Mouse (Mus musculus): ENCODE data around the gene Pkd2l1. TPM values are rescaled to one million over a fixed set of nuclear protein-coding genes. Genes with fewer than 3 reads are reported as not detected.

Pkd2l1 gene
- total RNA-seq (2023) = not detected

DNA sequence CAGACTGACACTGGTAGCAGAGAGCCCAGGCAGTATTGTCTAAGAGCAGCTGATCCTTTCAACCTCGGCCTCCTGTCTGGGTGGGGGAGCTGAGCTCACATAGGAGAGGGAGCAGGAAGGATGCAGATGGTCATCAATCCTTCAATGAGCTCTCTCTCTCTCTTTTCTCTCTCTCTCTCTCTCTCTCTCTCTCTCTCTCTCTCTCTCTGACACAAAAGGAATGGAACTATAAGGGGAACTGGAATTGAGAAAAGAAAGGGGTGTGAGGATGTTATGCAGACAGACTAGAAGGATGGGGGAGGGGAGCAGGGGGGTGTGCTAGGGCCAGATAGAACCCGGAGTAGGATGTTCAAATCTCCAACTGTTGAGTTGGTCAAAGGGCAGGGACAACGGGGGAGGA lies at the start of gene Pkd2l1:
Gene Pkd2l1 (minus strand): TSS at position 101 of the 400 bp plus-strand sequence.

DNA sequence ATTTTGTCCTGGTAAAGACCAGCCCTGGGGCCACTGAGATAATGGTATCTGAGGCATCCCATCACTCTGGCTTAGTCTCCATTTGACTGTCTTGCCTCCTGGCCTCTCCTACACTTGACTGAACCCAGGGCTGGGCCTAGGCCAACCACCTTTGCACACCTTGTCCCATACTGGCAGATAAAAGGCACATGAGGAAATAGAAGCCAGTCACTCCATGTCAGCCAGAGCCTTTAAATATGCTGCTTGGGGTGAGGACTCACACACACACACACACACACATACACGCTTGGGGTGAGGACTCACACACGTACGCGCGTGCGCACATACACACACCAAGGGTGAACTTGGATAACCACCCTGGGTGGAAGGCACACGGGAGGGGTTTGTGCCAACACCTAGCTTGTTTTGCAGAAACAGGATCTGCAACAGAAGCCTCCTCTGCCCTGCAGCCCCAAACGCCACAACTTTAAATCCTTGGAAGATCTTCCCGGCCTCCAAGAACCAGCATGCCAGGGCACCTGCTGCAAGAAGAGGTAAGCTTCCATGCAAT lies 10.8 kb upstream of the Pkd2l1 start, which contains the start of gene Scd3:
Gene Scd3 (plus strand): TSS at position 255 of the 550 bp plus-strand sequence.

DNA sequence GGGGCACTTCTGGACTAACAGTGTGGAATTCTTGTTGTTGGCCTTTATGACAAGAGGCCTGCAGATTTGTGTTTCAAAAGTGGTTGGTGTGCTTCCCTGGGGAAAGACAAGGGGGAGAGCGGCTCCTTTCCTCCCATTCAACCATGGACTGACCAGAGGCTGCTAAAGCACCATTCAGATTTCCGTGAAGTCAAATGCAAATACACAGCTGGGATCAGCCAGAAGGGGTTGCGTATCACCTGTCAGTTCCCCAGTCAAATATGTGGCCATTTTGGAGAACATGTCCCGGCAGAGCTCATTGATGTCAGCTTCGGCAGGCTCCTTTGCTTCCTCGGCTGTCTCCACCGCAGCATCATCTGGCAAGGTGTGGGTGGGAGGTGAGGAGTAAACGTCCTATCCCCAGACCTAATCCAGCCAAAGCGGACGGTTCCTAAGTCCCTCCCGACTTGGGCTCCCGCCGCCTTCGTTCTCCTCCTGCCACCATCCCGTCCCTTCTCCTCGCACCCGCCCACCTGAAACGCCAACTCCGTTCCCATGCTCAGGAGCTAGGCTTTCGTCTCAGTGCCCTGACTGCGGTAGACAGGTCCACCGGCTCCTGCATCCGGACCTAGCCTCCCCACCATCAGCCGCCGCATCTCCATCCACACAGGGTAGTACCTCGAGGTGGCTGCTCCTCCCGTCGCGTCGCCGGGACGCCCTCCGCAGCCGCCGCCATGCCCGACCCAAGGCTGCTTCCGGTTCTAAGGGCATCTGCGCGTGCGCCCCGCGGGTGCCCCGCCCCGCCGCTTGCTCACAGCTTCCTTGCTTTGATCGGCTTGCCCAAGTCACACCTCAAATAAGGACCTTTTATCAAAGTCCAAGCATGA lies 46.3 kb downstream of the Pkd2l1 start, which contains the start of gene Bloc1s2:
Gene Bloc1s2 (minus strand): TSS at position 745 of the 866 bp plus-strand sequence.

DNA sequence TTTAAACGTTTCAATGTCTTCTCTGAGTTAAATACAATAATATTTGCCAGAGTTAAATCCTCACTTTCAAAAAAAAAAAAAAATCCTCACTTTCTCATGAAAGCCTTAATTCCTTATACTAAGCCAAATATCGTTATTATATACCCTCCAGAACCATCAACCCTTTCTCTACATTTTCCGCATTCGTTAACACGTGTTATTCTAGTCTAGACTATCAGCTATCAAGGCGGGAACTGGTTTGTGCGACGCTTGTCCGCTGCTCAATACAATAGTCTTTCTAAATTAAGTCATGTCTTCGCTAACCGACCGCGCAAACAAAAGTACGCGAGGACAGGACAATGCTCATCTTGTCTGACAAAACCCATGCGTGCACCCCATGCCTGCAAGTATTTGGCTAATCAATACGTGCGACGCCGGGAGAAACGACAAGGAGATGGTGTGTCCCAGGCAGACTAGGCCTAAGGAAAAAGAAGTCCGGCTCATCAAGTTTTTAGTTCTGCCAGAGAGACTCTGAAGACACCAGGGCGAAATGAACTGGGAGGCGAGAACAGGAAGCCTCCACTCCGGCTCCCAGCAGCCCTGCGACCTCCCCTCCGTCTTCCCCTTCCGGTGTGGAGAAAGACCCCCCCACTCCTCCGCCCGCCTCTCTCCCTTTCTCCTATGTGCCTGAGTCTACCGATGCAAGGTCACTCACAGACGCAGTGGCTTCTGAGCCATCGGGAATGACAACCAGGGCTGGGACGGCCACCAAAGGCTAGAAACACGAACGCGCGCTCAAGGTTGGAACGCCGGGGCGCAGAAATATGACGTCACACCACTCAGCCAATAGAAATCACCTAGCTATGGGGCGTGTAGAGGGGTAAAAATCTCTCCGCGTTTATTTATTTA lies 56.9 kb downstream of the Pkd2l1 start, which contains the start of gene Cwf19l1:
Gene Cwf19l1 (minus strand): TSS at position 805 of the 888 bp plus-strand sequence.

DNA sequence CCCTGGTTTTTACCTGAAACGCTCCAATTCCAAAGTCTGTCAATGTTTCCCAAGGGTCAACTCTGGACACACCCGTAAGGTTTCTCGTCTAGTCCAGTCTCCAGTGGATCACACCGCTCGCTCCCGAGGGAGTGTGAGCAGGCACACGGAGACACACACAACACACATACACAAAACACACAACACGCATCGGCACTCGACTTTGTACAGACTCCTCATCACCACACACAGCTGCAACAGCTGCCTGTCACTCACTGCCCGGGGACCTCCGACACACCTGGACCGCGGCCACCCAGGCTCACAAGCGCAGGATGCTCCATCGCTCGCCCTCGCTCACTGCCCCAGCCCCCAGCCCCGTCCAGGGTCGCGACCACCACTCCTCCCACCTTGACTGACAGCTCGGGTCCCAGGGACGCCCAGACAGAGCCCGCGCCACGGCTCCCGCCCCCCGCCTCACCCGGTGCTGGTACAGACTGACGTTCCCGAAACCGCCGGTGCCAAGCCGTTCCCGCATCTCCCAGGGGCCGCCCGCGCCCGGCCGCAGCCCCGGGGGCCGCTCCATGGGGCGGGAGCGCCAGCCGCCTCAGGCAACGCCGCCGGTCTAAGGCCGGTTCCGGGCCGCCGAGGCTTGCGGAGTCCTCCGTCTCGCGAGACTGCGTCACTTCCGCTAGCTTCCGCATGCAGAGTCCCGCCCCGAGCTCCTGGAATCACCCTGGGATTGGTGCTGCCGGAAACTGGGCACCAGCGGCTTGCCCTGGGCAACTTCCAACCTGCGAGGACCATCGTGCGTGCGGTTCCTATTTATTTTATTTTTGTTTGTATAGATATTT lies 85.2 kb downstream of the Pkd2l1 start, which contains the start of gene Chuk:
Gene Chuk (minus strand): TSS at position 650 of the 830 bp plus-strand sequence.

Other genes starting within 250 kb of the Pkd2l1 start
- gene Cpn1, start 205.9 kb downstream of the Pkd2l1 start, total RNA-seq (2023) = under 1 TPM in 1 of 2 experiments, not detected in 1; 0.18 TPM
- not detected for gene Cyp2c23, start 163.2 kb downstream of the Pkd2l1 start, total RNA-seq (2023)
- gene Erlin1, start 122.7 kb downstream of the Pkd2l1 start, total RNA-seq (2023) = 10 to 100 TPM; 29.6 to 41.3 TPM
- gene Chuk, start 85.0 kb downstream of the Pkd2l1 start, total RNA-seq (2023) = 10 to 100 TPM; 33.1 to 39.0 TPM
- gene Cwf19l1, start 56.6 kb downstream of the Pkd2l1 start, total RNA-seq (2023) = 10 to 100 TPM; 10.2 to 10.4 TPM
- 10 to 100 TPM; 47.9 to 52.1 TPM for gene Bloc1s2, start 46.0 kb downstream of the Pkd2l1 start, total RNA-seq (2023)
- not detected for gene Scd3, start 10.8 kb upstream of the Pkd2l1 start, total RNA-seq (2023)
- gene Scd2, start 101.2 kb upstream of the Pkd2l1 start, total RNA-seq (2023) = 10 to 100 TPM; 12.2 to 13.1 TPM
- under 1 TPM; 0.11 to 0.26 TPM for gene Scd4, start 140.7 kb upstream of the Pkd2l1 start, total RNA-seq (2023)
- 1 to 10 TPM; 6.4 to 6.6 TPM for gene Scd1, start 215.4 kb upstream of the Pkd2l1 start, total RNA-seq (2023)

Measured in neutrophil, adult 59 days (primary cell).